Comparison of ENCODE assay signal across 9 mouse cellular contexts in genomic region chr5:116591346-116592048, GRCm38 (mm10). TPM values are rescaled to one million over a fixed set of nuclear protein-coding genes. Genes with fewer than 3 reads are reported as not detected.
DNase-seq lines count a peak whose midpoint lies in the region; ATAC-seq lines count a peak whose summit lies in the region.
"Had no signal": no experiment of that assay in that cellular context is flagged by ENCODE, and none has a peak within 500 bp of the region (broad histone marks: within the 10 kb centered on the region; RNA-seq: fewer than 3 reads in every experiment).

TSS of gene Srrm4 (minus strand) at chr5:116591817.

- H3K9ac ChIP-seq in forebrain, embryonic 14.5 days (ENCODE audit: low read length), result peak within 1 kb of the TSS; percentile 88
- peak within 1 kb of the TSS; percentile 84 for H3K9ac ChIP-seq in hindbrain, embryonic 13.5 days

- H3K4me3 ChIP-seq in forebrain, embryonic 14.5 days (ENCODE audit: low read depth, low read length), result peak within 1 kb of the TSS; percentile 53
- peak within 1 kb of the TSS; percentile 69 for H3K4me3 ChIP-seq in hindbrain, embryonic 13.5 days

- H3K27ac ChIP-seq in forebrain, embryonic 14.5 days (ENCODE audit: low read depth, low read length), result peak within 1 kb of the TSS; percentile 97
- peak within 1 kb of the TSS; percentile 97 for H3K27ac ChIP-seq in hindbrain, embryonic 13.5 days

- peak; percentile 89 for ATAC-seq in forebrain, embryonic 14.5 days
- ATAC-seq in hindbrain, embryonic 13.5 days (ENCODE audit: low FRiP score), result peak; percentile 90
- ATAC-seq in CD4-positive, CD25-positive, alpha-beta regulatory T cell, adult 4 months, result no peak

- H3K9me3 ChIP-seq in forebrain, embryonic 14.5 days (replicated peaks; ENCODE audit: control insufficient read depth, low read length), result no peaks in the 10 kb centered on the region
- no peaks in the 10 kb centered on the region for H3K9me3 ChIP-seq in hindbrain, embryonic 13.5 days

- H3K27me3 ChIP-seq in forebrain, embryonic 14.5 days (replicated peaks; ENCODE audit: control insufficient read depth, insufficient read depth, low read length), result no peaks in the 10 kb centered on the region
- H3K27me3 ChIP-seq in hindbrain, embryonic 13.5 days, result no peaks in the 10 kb centered on the region

- peaks cover 21% of the 10 kb centered on the region for H3K4me1 ChIP-seq in forebrain, embryonic 14.5 days (ENCODE audit: control insufficient read depth, insufficient read depth, low read length)
- H3K4me1 ChIP-seq in hindbrain, embryonic 13.5 days (replicated peaks), result peaks cover 54% of the 10 kb centered on the region

- peak within 1 kb of the TSS; percentile 86 for H3K4me2 ChIP-seq in forebrain, embryonic 14.5 days (ENCODE audit: low read length)
- peak within 1 kb of the TSS; percentile 85 for H3K4me2 ChIP-seq in hindbrain, embryonic 13.5 days

- WGBS in forebrain, embryonic 14.5 days, result under 1% methylated on average over 51 of the region's 53 CpGs
- under 1% methylated on average over 50 of the region's 53 CpGs for WGBS in hindbrain, embryonic 13.5 days

- no peaks in the 10 kb centered on the region for H3K36me3 ChIP-seq in forebrain, embryonic 14.5 days (ENCODE audit: control insufficient read depth, insufficient read depth, low read length)
- no peaks in the 10 kb centered on the region for H3K36me3 ChIP-seq in hindbrain, embryonic 13.5 days

- peak; percentile 83 for DNase-seq in Muller cell, postnatal 12 days (ENCODE audit: inconsistent ontology term)
- peak; percentile 91 for DNase-seq in cerebellum, adult 11 months
- peak; percentile 97 for DNase-seq in forebrain, embryonic 14.5 days (ENCODE audit: low spot score)
- DNase-seq in layer of hippocampus, postnatal 14 days (ENCODE audit: low spot score in 2 of 2), result peak; percentile 81 to 90
- DNase-seq in lung, postnatal 14 days, result peak; percentile 52
- DNase-seq in retina, postnatal 1 day, result peak; percentile 96

RNA-seq across cellular contexts. Expression of gene Srrm4, which starts in this region (rescaled TPM):
- 20.0 and 28.8 TPM in 2 replicates for polyA plus RNA-seq in forebrain, embryonic 14.5 days (2014; fragmentation: Nextera tagmentation; extraction: Ambion mirVana)
- polyA plus RNA-seq in hindbrain, embryonic 13.5 days (2015; fragmentation: Nextera tagmentation; extraction: Ambion mirVana), result 21.8 and 23.6 TPM in 2 replicates
- total RNA-seq in layer of hippocampus, postnatal 14 days (2021), result 10 to 100 TPM; 30.5 to 33.6 TPM
- under 1 TPM in 1 of 2 experiments, not detected in 1; 1.00 TPM for polyA plus RNA-seq in CD4-positive, CD25-positive, alpha-beta regulatory T cell, adult 4 months (2017; shearing (Covaris generic))
- total RNA-seq: neutrophil, adult 5-6 weeks had no signal

Comparison
In these comparisons a context has a peak if more than half of its experiments do, and no peak if none do; other contexts are left out.
1. RNA of gene Srrm4 (polyA plus RNA-seq): 21.8 to 23.6 TPM in hindbrain, embryonic 13.5 days and 20.0 to 28.8 TPM in forebrain, embryonic 14.5 days; 1.00 TPM in CD4-positive, CD25-positive, alpha-beta regulatory T cell, adult 4 months; every median in the first group is over 10 times any median in the second.
2. Peak in every context shown above with its lines, with median percentiles within 50 percentile points of each other: DNase-seq.